Mouse (Mus musculus) heart, postnatal 4 days (tissue): ENCODE measurements around the gene Gm20696. TPM values are rescaled to one million over a fixed set of nuclear protein-coding genes. Genes with fewer than 3 reads are reported as not detected.

Experiments
- DNase-seq: peaks from one replicate; pipeline ENCODE4 v3.0.0; 2021
- total RNA-seq, 2 experiments: library from RNA; stranded (reverse); gene quantifications; 2 replicates each; pipeline ENCODE4 v1.2.3; 2021

Gene Gm20696
- total RNA-seq, 2 experiments from 2014 or later, result 2.5 to 3.4 TPM

- no peak for DNase-seq
Measured at GRCm38 (mm10) chr6:99322132-99322904, 344.3 kb downstream of the Gm20696 start.

- no peak for DNase-seq
Measured at GRCm38 (mm10) chr6:99320444-99320843, 346.2 kb downstream of the Gm20696 start.

- no peak for DNase-seq
Measured at GRCm38 (mm10) chr6:99319415-99320405, 346.9 kb downstream of the Gm20696 start.

GRCm38 (mm10) chr6:99314746-99315145 lies 351.9 kb downstream of the Gm20696 start:
- DNase-seq, result peak; percentile 11

GRCm38 (mm10) chr6:99310529-99310928 lies 356.1 kb downstream of the Gm20696 start:
- no peak for DNase-seq

- DNase-seq, result no peak
Measured at GRCm38 (mm10) chr6:99310171-99310500, 356.5 kb downstream of the Gm20696 start.

GRCm38 (mm10) chr6:99309466-99310170 lies 357.0 kb downstream of the Gm20696 start:
- no peak for DNase-seq

- DNase-seq, result no peak
Measured at GRCm38 (mm10) chr6:99305751-99306150, 360.8 kb downstream of the Gm20696 start.

- no peak for DNase-seq
Measured at GRCm38 (mm10) chr6:99305236-99305635, 361.4 kb downstream of the Gm20696 start.

GRCm38 (mm10) chr6:99302662-99303435 lies 363.7 kb downstream of the Gm20696 start:
- no peak for DNase-seq

GRCm38 (mm10) chr6:99301923-99302322 lies 364.7 kb downstream of the Gm20696 start:
- DNase-seq, result no peak

- DNase-seq, result no peak
Measured at GRCm38 (mm10) chr6:99300235-99300634, 366.4 kb downstream of the Gm20696 start.

GRCm38 (mm10) chr6:99299196-99299595 lies 367.4 kb downstream of the Gm20696 start:
- DNase-seq, result no peak

GRCm38 (mm10) chr6:99297535-99297934 lies 369.1 kb downstream of the Gm20696 start:
- no peak for DNase-seq

GRCm38 (mm10) chr6:99295495-99295894 lies 371.1 kb downstream of the Gm20696 start:
- peak; percentile 16 for DNase-seq

GRCm38 (mm10) chr6:99289220-99289619 lies 377.4 kb downstream of the Gm20696 start:
- DNase-seq, result no peak

- no peak for DNase-seq
Measured at GRCm38 (mm10) chr6:99285026-99285425, 381.6 kb downstream of the Gm20696 start.

- DNase-seq, result no peak
Measured at GRCm38 (mm10) chr6:99284019-99284418, 382.6 kb downstream of the Gm20696 start.

GRCm38 (mm10) chr6:99282866-99283657 lies 383.5 kb downstream of the Gm20696 start:
- no peak for DNase-seq

- no peak for DNase-seq
Measured at GRCm38 (mm10) chr6:99281433-99281832, 385.2 kb downstream of the Gm20696 start.

- DNase-seq, result no peak
Measured at GRCm38 (mm10) chr6:99280619-99281018, 386.0 kb downstream of the Gm20696 start.
